Mouse (Mus musculus): Measurements from ENCODE around the gene Synj2. TPM values are rescaled to one million over a fixed set of nuclear protein-coding genes. Genes with fewer than 3 reads are reported as not detected.

The Synj2 gene
- total and polyA plus RNA-seq, 2 experiments: 0.66 to 3.0 TPM

DNA sequence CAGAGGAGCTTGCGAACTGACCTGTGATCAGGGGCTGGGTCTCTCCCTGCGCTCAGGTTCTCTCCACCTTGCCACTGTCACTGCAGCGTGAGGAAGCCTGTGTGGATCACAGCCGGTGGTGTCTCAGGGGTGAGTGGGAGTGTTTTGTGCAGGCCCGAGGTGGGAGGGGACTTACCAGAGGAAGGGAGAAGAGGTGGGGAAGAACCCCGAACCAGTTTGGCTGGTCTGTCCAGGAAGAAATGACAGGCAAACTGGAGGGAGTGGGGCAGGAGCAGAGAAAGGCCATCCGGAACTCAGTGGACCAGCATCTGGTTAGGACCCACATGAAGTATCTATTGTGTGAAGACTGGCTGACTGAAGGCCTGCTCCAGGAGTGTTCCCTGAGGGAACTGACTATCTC is 18.0 kb downstream of the Synj2 start:
- no peak for TF ChIP-seq POLR2A (IDR thresholded peaks at IDR 0.05; ENCODE audit: extremely low read depth, insufficient read depth, low read length)
- no peak for TF ChIP-seq CTCF (IDR thresholded peaks at IDR 0.05; ENCODE audit: low read depth, low read length)
- Histone ChIP-seq H3K4me3 (ENCODE audit: insufficient read depth, low read depth, low read length) (no peak overlapping the region), H3K27ac (replicated peaks; ENCODE audit: insufficient read depth, low read depth, low read length) (no peak overlapping the region), H3K27me3 (ENCODE audit: control insufficient read depth, insufficient read depth, low read length) (no peaks in the 10 kb centered on the region), H3K4me1 (ENCODE audit: control insufficient read depth, insufficient read depth, low read length) (no peaks in the 10 kb centered on the region), H3K9ac (ENCODE audit: low read depth, low read length) (no peak overlapping the region), H3K36me3 (ENCODE audit: control insufficient read depth, insufficient read depth, low read length) (no peaks in the 10 kb centered on the region), H3K79me2 (ENCODE audit: control insufficient read depth, insufficient read depth, low read length) (no peaks in the 10 kb centered on the region; the same call in 1 of the 2 replicates)
- WGBS: 81% methylated on average over 7 of the region's 7 CpGs
- no peak for DNase-seq (ENCODE audit: extremely low read depth, low read depth, low spot score)

DNA sequence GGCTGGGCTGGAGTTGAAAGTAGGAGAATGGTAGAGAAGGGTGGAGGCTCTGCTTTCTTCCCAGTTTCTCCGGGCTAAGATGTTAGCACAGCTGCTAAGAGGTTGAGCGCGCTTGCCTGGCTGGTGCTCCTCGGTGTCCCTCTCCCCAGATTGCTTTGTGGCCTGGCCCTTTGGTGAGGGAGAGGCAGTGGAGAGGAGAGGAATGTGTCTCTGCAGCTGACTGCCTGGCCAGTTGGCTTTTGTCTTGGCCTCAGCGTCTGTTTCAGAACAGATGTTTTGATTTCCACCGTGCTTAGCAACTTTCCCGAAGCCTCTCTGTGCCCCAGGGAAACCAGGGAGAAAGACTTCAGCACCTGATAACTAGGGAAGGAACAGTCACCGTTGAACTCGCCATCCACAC is 18.7 kb downstream of the Synj2 start:
- TF ChIP-seq CTCF (IDR thresholded peaks at IDR 0.05; ENCODE audit: low read depth, low read length): no peak
- TF ChIP-seq POLR2A (IDR thresholded peaks at IDR 0.05; ENCODE audit: extremely low read depth, insufficient read depth, low read length): no peak
- H3K4me1 ChIP-seq (ENCODE audit: control insufficient read depth, insufficient read depth, low read length): peaks cover 2% of the 10 kb centered on the region; the same call in 1 of the 2 replicates
- H3K36me3 ChIP-seq (ENCODE audit: control insufficient read depth, insufficient read depth, low read length): no peaks in the 10 kb centered on the region
- 81% methylated on average over 9 of the region's 9 CpGs for WGBS
- H3K79me2 ChIP-seq (ENCODE audit: control insufficient read depth, insufficient read depth, low read length): no peaks in the 10 kb centered on the region; the same call in 1 of the 2 replicates
- no peak overlapping the region for H3K4me3 ChIP-seq (ENCODE audit: insufficient read depth, low read depth, low read length)
- no peak overlapping the region for H3K27ac ChIP-seq (replicated peaks; ENCODE audit: insufficient read depth, low read depth, low read length)
- H3K27me3 ChIP-seq (ENCODE audit: control insufficient read depth, insufficient read depth, low read length): no peaks in the 10 kb centered on the region
- H3K9ac ChIP-seq (ENCODE audit: low read depth, low read length): no peak overlapping the region
- DNase-seq (ENCODE audit: extremely low read depth, low read depth, low spot score): no peak

DNA sequence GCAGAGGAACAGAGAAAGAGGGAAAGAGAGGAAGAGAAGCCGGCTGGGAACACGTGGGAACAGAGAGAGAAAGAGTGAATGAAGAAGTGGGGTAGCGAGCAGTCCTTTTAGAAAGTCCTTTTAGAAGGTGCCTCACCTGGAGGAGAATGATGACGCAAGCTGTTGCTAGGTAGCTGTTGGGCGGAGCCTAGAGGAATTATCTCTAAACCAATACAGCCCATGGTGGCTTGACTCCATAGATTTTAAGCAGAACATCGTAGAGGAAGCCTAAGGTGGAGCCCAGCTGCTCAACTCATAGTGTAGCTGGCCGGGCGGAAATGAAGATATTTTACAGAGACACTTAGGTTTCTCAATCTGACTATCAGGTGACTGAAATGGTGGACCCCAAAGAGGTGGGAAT is 22.7 kb downstream of the Synj2 start:
- 92% methylated on average over 8 of the region's 8 CpGs for WGBS
- Histone ChIP-seq H3K36me3 (ENCODE audit: control insufficient read depth, insufficient read depth, low read length) (no peaks in the 10 kb centered on the region), H3K4me3 (ENCODE audit: insufficient read depth, low read depth, low read length) (no peak overlapping the region), H3K9ac (ENCODE audit: low read depth, low read length) (no peak overlapping the region), H3K4me1 (ENCODE audit: control insufficient read depth, insufficient read depth, low read length) (peaks cover 8% of the 10 kb centered on the region), H3K27me3 (ENCODE audit: control insufficient read depth, insufficient read depth, low read length) (no peaks in the 10 kb centered on the region), H3K79me2 (ENCODE audit: control insufficient read depth, insufficient read depth, low read length) (no peaks in the 10 kb centered on the region; the same call in 1 of the 2 replicates), H3K27ac (replicated peaks; ENCODE audit: insufficient read depth, low read depth, low read length) (no peak overlapping the region)
- no peak for DNase-seq (ENCODE audit: extremely low read depth, low read depth, low spot score)
- no peak for TF ChIP-seq POLR2A (IDR thresholded peaks at IDR 0.05; ENCODE audit: extremely low read depth, insufficient read depth, low read length)
- no peak for TF ChIP-seq CTCF (IDR thresholded peaks at IDR 0.05; ENCODE audit: low read depth, low read length)

DNA sequence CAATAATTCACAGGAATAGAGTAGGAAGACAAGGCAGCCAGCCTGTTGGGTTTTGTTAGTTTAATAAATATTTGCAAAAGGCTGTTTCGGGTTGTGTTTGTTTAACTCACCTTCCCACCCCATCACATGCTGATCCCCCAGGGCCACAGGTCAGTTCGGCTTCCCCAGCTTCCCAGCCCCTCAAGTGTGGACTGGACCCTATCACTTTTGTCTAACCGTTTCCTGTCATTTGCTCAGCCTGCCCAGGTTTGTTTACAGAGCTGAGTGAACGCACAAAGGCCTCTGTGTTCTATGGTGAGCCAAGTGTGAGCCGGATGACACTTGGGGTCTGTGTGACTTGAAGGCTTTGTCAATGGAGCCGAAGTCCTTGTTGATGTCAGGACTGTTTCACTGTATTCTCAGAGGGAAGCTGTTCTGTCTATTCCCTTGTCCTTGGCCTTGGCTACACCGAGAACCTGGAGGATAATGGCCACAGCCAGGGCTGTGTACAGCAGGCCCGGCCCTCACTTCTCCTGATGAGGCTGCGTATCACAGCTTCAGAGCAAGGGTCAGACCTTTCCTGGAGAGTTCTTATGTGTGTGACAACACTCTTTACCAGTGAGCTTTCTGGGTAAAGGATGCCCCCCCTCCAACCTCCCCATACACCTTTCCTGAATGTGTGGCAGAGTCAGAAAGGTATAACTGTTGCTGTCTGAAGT is 24.2 kb downstream of the Synj2 start:
- H3K79me2 ChIP-seq (ENCODE audit: control insufficient read depth, insufficient read depth, low read length): no peaks in the 10 kb centered on the region
- H3K36me3 ChIP-seq (ENCODE audit: control insufficient read depth, insufficient read depth, low read length): no peaks in the 10 kb centered on the region
- H3K27ac ChIP-seq (replicated peaks; ENCODE audit: insufficient read depth, low read depth, low read length): 0 out of 2 replicates have a peak overlapping the region, but pooled peaks have one; percentile 7
- TF ChIP-seq POLR2A (IDR thresholded peaks at IDR 0.05; ENCODE audit: extremely low read depth, insufficient read depth, low read length): no peak
- no peak for TF ChIP-seq CTCF (IDR thresholded peaks at IDR 0.05; ENCODE audit: low read depth, low read length)
- DNase-seq (ENCODE audit: extremely low read depth, low read depth, low spot score): peak; percentile 47
- H3K9ac ChIP-seq (ENCODE audit: low read depth, low read length): no peak overlapping the region
- WGBS: 30% methylated on average over 9 of the region's 9 CpGs
- H3K4me3 ChIP-seq (ENCODE audit: insufficient read depth, low read depth, low read length): no peak overlapping the region
- no peaks in the 10 kb centered on the region for H3K27me3 ChIP-seq (ENCODE audit: control insufficient read depth, insufficient read depth, low read length)
- peaks cover 8% of the 10 kb centered on the region for H3K4me1 ChIP-seq (ENCODE audit: control insufficient read depth, insufficient read depth, low read length)

DNA sequence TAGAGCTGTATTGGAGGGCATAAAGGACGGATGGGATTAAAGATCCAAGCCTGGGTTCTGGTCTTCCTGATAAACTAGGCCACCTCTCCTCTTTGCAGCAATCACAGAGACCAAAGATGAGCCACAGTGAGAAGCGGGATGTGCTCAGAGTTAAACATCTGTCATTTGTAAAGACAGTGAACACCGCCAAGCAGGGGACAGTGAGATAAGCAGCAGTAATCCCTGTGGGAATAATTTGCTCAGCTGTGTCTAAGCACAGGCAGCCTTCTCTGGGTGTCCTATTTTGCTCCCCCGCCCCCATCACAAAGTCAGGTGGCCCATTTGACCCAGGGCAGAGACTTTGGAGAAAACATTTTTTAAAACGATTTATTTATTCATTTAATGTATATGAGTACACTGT is 25.6 kb downstream of the Synj2 start:
- no peaks in the 10 kb centered on the region for H3K79me2 ChIP-seq (ENCODE audit: control insufficient read depth, insufficient read depth, low read length)
- H3K27me3 ChIP-seq (ENCODE audit: control insufficient read depth, insufficient read depth, low read length): no peaks in the 10 kb centered on the region
- peaks cover 8% of the 10 kb centered on the region for H3K4me1 ChIP-seq (ENCODE audit: control insufficient read depth, insufficient read depth, low read length)
- H3K36me3 ChIP-seq (ENCODE audit: control insufficient read depth, insufficient read depth, low read length): no peaks in the 10 kb centered on the region
- H3K27ac ChIP-seq (replicated peaks; ENCODE audit: insufficient read depth, low read depth, low read length): no peak overlapping the region
- no peak for DNase-seq (ENCODE audit: extremely low read depth, low read depth, low spot score)
- H3K4me3 ChIP-seq (ENCODE audit: insufficient read depth, low read depth, low read length): no peak overlapping the region
- 93% methylated on average over 5 of the region's 5 CpGs for WGBS
- TF ChIP-seq CTCF (IDR thresholded peaks at IDR 0.05; ENCODE audit: low read depth, low read length) (no peak), POLR2A (IDR thresholded peaks at IDR 0.05; ENCODE audit: extremely low read depth, insufficient read depth, low read length) (no peak)
- H3K9ac ChIP-seq (ENCODE audit: low read depth, low read length): no peak overlapping the region

DNA sequence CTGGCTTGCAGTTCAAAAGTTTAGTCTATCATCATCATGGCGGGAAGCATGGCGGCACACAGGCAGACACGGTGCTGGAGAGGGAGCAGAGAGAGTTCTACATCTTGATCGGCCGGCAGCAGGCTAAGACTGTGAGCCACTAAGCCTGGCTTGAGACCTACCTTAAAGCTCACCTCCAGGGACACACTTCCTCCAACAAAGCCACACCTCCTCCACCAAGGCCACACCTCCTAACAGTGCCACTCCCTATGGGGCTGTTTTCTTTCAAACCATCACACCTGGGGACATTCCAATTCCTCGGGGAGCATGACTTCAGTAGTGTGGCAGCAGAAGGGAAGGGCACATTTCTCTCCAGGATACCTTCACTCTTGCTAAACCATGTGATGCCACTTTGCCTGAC is 27.5 kb downstream of the Synj2 start:
- TF ChIP-seq POLR2A (IDR thresholded peaks at IDR 0.05; ENCODE audit: extremely low read depth, insufficient read depth, low read length): no peak
- H3K4me3 ChIP-seq (ENCODE audit: insufficient read depth, low read depth, low read length): no peak overlapping the region
- WGBS: 79% methylated on average over 6 of the region's 6 CpGs
- H3K27me3 ChIP-seq (ENCODE audit: control insufficient read depth, insufficient read depth, low read length): no peaks in the 10 kb centered on the region
- H3K36me3 ChIP-seq (ENCODE audit: control insufficient read depth, insufficient read depth, low read length): no peaks in the 10 kb centered on the region
- DNase-seq (ENCODE audit: extremely low read depth, low read depth, low spot score): no peak
- no peak overlapping the region for H3K27ac ChIP-seq (replicated peaks; ENCODE audit: insufficient read depth, low read depth, low read length)
- H3K79me2 ChIP-seq (ENCODE audit: control insufficient read depth, insufficient read depth, low read length): no peaks in the 10 kb centered on the region; the same call in 1 of the 2 replicates
- no peak overlapping the region for H3K9ac ChIP-seq (ENCODE audit: low read depth, low read length)
- H3K4me1 ChIP-seq (ENCODE audit: control insufficient read depth, insufficient read depth, low read length): peaks cover 8% of the 10 kb centered on the region
